Mouse (Mus musculus) megakaryocyte, embryonic 14.5 days (primary cell): ENCODE data around the gene Rsg1.

ENCODE experiments used
- FLI1 ChIP-seq: IDR thresholded peaks from 2 replicates; pipeline ENCODE4 v1.6.1; 2012; ENCODE audit warnings: low read length, inconsistent platforms, mixed read lengths
- GATA1 ChIP-seq: IDR thresholded peaks from 3 replicates; pipeline ENCODE4 v1.6.1; 2012; ENCODE audit warnings: mixed read lengths, low read length, inconsistent platforms, borderline replicate concordance

DNA sequence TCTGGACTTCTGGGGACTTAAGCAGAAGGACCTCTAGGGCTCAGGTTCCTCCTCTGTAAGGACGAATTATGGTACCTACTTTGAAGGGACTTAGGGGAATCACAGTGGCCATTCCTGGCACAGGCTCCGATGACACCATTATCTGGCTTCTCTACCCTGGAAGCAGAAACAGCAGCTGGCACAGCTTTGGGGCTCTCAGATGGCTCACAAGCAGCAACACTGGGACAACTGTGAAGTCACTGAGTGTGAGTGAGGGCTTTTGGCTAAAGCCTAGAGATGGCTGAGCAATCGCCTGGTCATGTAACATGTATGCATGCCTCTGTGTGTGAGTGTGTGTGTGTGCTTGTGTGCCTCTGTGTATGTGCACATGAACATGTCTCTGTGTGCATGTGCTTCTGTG, 23.1 kb downstream of the Rsg1 start:
- TF ChIP-seq GATA1 (no peak), FLI1 (no peak)
